Mouse (Mus musculus) cerebral cortex, adult 2 months (tissue): ENCODE results near the gene Dnajc5.

ENCODE experiments used
- WGBS: fragments of 180-500 bp; shearing (Covaris S2); methylation state at CpG from one replicate; pipeline ENCODE4 v1.1.7; 2018; 5-methylcytosine and 5-hydroxymethylcytosine counted together

The Dnajc5 gene

GRCm38 (mm10) chr2:181511231-181511630 is 9.1 kb upstream of the Dnajc5 start:
- 84% methylated on average over 8 of the region's 8 CpGs for WGBS

DNA sequence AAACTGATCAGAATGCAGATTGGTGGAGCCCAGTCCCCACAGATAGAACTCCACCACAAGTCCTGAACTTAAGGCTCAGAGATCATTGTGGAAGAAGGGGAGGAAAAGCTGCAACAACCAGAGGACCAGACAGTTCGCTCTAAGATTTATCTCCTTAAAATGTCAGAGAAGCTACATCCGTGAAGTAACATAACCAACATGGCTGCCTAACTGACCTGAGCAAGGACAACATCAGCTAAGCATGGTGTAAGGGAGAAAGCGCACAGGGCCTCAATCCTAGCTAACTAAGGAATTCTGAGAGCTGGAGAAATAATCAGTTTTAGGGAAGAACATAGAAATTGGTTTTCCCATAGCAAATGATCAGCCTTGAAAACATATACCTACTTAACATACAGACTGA is 1.1 kb upstream of the Dnajc5 start:
- 80% methylated on average over 3 of the region's 3 CpGs for WGBS

GRCm38 (mm10) chr2:181520936-181521227 is 597 bp downstream of the Dnajc5 start:
- WGBS = under 1% methylated on average over 17 of the region's 17 CpGs

- 31% methylated on average over 10 of the region's 10 CpGs for WGBS
Observed at GRCm38 (mm10) chr2:181521491-181521890, 1.2 kb downstream of the Dnajc5 start.

DNA sequence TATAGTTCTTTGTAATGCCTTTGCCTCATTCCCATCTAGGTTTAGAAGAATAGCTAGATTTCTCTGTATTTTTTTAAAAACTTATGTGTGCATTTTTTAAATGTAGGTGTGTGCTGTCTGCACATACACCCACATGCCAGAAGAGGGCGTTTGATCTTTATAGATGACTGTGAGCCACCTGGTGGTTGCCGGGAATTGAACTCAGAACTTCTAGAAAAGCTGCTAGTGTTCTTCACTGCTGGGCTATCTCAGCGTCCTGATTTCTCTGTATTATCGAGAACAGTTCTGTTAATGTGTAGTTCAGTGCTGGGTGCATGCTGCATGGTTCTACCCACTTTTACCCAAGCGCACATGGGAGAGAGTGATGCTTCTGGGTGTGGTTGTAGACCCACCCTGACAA is 2.5 kb downstream of the Dnajc5 start:
- 59% methylated on average over 5 of the region's 5 CpGs for WGBS

- 55% methylated on average over 5 of the region's 5 CpGs for WGBS
Observed at GRCm38 (mm10) chr2:181525526-181525925, 5.2 kb downstream of the Dnajc5 start.

GRCm38 (mm10) chr2:181529076-181529475 is 8.8 kb downstream of the Dnajc5 start:
- 92% methylated on average over 1 of the region's 1 CpGs for WGBS

DNA sequence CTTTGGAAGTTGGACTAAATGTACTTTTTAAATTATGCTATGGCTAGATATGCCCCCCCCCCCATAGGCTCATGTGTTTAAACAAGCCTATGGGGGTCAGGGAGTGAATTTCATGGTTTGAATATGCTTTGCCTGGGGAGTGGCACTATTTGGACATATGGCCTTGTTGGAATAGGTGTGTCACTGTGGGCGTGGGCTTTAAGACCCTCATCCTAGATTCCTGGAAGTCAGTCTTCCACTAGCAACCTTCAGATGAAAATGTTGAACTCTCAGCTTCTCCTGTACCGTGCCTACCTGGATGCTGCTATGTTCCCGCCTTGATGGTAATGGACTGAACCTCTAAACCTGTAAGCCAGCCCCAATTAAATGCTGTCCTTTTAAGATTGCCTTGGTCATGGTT is 12.3 kb downstream of the Dnajc5 start:
- WGBS = 96% methylated on average over 3 of the region's 3 CpGs

- 81% methylated on average over 2 of the region's 2 CpGs for WGBS
Observed at GRCm38 (mm10) chr2:181536410-181536809, 16.1 kb downstream of the Dnajc5 start.

GRCm38 (mm10) chr2:181537444-181538047 is 17.3 kb downstream of the Dnajc5 start:
- 33% methylated on average over 2 of the region's 2 CpGs for WGBS

GRCm38 (mm10) chr2:181541761-181542380 is 21.6 kb downstream of the Dnajc5 start:
- 68% methylated on average over 6 of the region's 6 CpGs for WGBS

- WGBS = 95% methylated on average over 7 of the region's 7 CpGs
Observed at GRCm38 (mm10) chr2:181546142-181546541, 25.9 kb downstream of the Dnajc5 start.

GRCm38 (mm10) chr2:181548227-181548626 is 27.9 kb downstream of the Dnajc5 start:
- WGBS = 60% methylated on average over 1 of the region's 1 CpGs

DNA sequence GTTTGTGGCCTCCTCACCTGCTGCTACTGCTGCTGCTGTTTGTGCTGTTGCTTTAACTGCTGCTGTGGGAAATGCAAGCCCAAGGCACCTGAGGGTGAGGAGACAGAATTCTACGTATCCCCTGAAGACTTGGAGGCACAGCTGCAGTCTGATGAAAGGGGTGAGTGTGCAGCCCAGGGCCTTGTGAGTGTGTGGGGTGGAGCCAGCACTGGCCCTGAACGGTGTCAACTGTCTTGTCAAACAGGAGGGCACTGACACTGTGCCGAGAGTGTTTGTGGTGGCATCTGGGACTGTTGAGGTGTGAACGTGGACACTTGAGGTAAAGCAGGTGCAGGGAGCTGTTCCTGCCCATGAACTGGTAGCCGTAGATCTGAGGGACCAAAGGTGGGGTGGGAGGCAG is 28.4 kb downstream of the Dnajc5 start:
- 74% methylated on average over 5 of the region's 5 CpGs for WGBS

DNA sequence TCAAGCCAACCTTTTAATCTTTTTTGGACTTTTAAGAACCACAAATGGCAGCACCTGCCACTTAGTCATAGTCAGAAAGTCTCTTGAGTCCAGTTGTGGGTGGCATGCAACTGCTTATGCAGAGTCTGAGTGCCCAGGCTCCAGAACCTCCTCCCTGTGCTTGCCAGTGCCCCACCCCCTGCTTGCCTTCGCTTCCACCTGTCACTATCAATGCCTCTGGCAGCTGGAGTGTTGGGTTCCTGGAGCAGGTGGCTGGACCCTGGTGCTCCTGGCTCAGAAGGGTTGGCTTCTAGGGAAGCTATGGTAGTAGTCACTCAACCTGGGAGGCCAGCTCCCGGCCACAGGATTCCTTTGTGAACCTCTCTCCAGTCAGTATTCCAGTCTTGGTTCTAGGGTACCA is 29.9 kb downstream of the Dnajc5 start:
- WGBS = 89% methylated on average over 2 of the region's 2 CpGs

DNA sequence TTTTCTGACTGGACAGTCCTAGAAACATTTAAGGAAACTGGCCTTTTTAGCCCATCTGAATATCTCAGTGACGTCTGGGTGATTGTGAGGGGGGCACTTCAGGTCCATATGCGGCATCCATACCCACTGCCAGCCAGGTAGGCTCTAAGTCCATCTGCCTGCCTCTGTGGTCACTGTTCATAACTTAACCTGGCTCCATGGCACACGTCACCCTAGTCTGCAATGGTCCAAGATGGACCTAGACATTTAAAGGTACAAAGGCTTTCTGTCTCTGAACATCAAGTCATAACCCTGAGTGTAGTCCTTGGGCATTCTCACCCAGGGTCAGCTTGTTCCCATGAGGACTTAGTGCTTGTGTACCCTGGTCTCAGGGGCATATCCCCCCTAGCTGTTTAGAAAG is 47.1 kb downstream of the Dnajc5 start:
- WGBS = 96% methylated on average over 3 of the region's 3 CpGs

DNA sequence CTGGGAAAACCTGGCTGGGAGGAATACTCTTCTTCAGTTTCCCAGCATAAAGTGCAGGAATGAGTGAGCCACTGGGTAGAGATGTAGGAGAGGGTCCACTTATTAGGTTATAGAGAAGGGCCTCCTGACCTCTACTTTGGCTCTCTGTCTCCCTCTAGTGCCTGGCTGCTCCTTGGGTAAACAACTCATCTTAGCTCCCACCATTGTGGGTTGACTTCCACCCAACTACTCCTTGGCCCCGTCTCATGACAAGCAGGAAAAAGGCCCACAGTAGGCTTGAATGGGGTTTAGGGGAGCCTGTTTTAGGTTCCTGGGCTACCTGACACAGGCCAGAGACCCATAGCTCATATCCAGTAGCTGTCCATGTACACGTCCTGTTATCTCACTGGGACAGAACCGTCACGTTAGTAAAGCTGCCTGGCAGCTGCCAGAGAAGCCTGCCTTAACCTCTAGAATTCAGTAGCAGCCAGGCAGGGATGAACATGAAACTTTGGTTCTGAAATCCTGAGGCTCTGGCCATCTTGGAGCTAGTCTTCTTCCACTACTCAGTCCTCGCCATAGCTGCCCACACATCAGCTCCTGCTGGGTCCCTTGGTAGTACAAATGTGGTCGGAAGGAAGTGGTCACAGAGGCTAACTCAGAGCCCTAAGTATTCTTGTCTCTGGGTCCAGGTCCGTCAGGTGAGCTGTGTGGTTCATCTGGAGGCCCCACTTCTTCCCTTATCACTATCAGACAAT is 48.2 kb downstream of the Dnajc5 start:
- whole genome bisulfite sequencing = 82% methylated on average over 7 of the region's 7 CpGs

- WGBS = 92% methylated on average over 10 of the region's 10 CpGs
Observed at GRCm38 (mm10) chr2:181569856-181570255, 49.6 kb downstream of the Dnajc5 start.

- WGBS = 93% methylated on average over 8 of the region's 8 CpGs
Observed at GRCm38 (mm10) chr2:181570375-181570774, 50.1 kb downstream of the Dnajc5 start.

DNA sequence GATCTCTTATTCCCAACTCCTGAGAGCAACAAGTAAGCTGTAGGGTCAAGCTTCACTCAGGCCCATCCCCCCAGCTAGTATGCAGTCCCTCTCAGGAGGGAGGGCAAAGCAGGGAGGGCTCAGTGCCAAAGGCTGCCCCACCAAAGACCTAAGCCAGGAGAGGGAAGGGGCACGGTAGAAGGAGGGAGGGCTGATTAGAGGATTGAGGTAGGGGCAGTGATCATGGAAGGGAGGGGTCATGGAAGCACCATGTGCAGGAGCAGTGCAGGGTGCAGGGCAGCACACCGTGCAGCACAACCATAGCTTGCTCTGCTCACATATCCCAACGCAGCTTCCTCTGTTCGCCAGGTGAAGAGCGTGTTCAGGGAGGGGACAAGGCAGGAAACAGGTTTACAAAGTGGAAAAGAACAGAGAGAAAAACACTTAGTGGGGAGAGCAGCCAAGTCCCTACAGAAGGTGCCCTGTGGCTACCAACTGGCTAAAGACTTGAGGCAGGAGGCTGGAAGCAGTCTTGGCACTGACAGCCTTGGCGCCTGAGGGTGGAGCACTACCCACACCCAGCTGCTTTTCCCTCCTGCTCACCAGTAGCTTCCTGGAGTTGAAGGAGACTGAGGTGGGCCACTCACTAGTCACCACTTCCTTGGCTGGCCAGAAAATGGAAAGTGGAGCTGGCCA is 50.8 kb downstream of the Dnajc5 start:
- WGBS = 57% methylated on average over 6 of the region's 6 CpGs

DNA sequence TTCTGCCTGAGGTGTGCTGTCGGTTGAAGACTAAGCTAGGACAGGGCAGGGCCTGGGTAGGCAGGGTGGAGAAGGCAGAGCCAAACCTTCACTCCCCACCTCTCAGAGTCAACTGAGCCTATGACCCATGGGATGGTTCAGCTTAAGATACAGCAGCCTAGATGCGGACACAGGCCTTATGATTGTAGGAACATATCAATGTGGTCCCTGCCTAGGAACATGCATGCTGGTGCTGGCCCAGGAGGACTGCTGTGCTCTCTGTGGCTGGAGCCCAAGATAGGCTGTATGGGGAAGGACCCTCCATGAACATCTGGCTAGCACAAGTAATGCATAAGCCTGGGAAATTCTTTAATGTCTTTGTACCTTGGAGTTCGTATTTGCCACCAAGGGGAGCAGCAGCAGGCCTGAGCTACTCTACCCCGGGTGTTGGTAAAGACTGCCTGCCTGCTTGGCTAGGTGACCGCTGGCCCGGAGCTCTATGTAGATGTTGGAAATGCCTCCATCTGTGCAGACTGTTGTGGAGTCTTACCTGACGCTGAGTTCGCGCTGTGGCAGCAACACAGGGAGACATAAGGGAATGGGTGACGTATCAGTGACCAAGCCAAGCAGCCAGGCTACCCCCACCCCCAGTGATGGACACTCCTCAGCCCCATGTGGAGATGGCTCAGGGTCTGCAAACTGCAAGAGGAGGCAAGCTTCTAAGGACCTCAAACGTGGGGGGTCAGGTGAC is 51.8 kb downstream of the Dnajc5 start:
- WGBS = 93% methylated on average over 11 of the region's 11 CpGs
